22 mouse cellular contexts compared by ENCODE assay signal in genomic region chr1:191132934-191133333, GRCm38 (mm10). TPM values are rescaled to one million over a fixed set of nuclear protein-coding genes. Genes with fewer than 3 reads are reported as not detected.
DNase-seq lines count a peak whose midpoint lies in the region; ATAC-seq lines count a peak whose summit lies in the region.
"Had no signal": no experiment of that assay in that cellular context is flagged by ENCODE, and none has a peak within 500 bp of the region (broad histone marks: within the 10 kb centered on the region; RNA-seq: fewer than 3 reads in every experiment).

No protein-coding gene starts in this region.

- H3K36me3 ChIP-seq in heart, embryonic 10.5 days = no peaks in the 10 kb centered on the region
- no peaks in the 10 kb centered on the region for H3K36me3 ChIP-seq in lung, embryonic 15.5 days
- no peaks in the 10 kb centered on the region for H3K36me3 ChIP-seq in liver, embryonic 12.5 days
- H3K36me3 ChIP-seq: intestine, embryonic 15.5 days; neural tube, embryonic 13.5 days; stomach, embryonic 15.5 days had no signal

- peaks cover 40% of the 10 kb centered on the region for H3K4me1 ChIP-seq in heart, embryonic 10.5 days
- H3K4me1 ChIP-seq in lung, embryonic 15.5 days = 0 out of 2 replicates have a peak, but pooled peaks cover 3% of the 10 kb centered on the region
- H3K4me1 ChIP-seq in liver, embryonic 12.5 days = peaks cover 19% of the 10 kb centered on the region
- H3K4me1 ChIP-seq: forebrain, embryonic 13.5 days; neural tube, embryonic 13.5 days had no signal

- no peak overlapping the region for H3K9ac ChIP-seq in lung, embryonic 15.5 days
- H3K9ac ChIP-seq in liver, embryonic 12.5 days = no peak overlapping the region
- H3K9ac ChIP-seq: forebrain, embryonic 13.5 days; intestine, embryonic 15.5 days; neural tube, embryonic 13.5 days; stomach, embryonic 15.5 days had no signal

- H3K4me3 ChIP-seq in heart, embryonic 10.5 days = no peak overlapping the region
- H3K4me3 ChIP-seq in lung, embryonic 15.5 days = no peak overlapping the region
- no peak overlapping the region for H3K4me3 ChIP-seq in liver, embryonic 12.5 days
- H3K4me3 ChIP-seq: forebrain, embryonic 13.5 days; intestine, embryonic 15.5 days; neural tube, embryonic 13.5 days; stomach, embryonic 15.5 days had no signal

- DNase-seq in heart, embryonic 10.5 days (ENCODE audit: low spot score) = no peak
- DNase-seq in heart, postnatal 10 days = no peak
- no peak for DNase-seq in lung, postnatal 14 days
- no peak for DNase-seq in adrenal gland, adult 2 months
- no peak for DNase-seq in cerebellum, postnatal 10 days
- DNase-seq: adrenal gland, postnatal 14 days; cerebellum, postnatal 25 days; layer of hippocampus, postnatal 36 days; left cerebral cortex, postnatal 4 days; lung, postnatal 4 days; retina, postnatal 1 day; thymus, postnatal 14 days had no signal

- 55% methylated on average over 5 of the region's 5 CpGs for WGBS in heart, embryonic 10.5 days
- WGBS in lung, embryonic 15.5 days = 40% methylated on average over 5 of the region's 5 CpGs
- 11% methylated on average over 5 of the region's 5 CpGs for WGBS in liver, embryonic 12.5 days (ENCODE audit: insufficient replicate concordance)

- peak; percentile 40; the same call in 1 of the 2 replicates for ATAC-seq in lung, embryonic 15.5 days (ENCODE audit: borderline replicate concordance, extremely low read depth, low FRiP score, low TSS enrichment)
- peak; percentile 76 for ATAC-seq in liver, embryonic 12.5 days
- peak; percentile 7; the same call in 1 of the 2 replicates for ATAC-seq in neutrophil, adult 5-6 weeks (ENCODE audit: extremely low read depth, insufficient number of reproducible peaks, low FRiP score, poor library complexity, severe bottlenecking)
- ATAC-seq: forebrain, embryonic 13.5 days; intestine, embryonic 15.5 days had no signal

- no peak overlapping the region for H3K4me2 ChIP-seq in lung, embryonic 15.5 days
- peak overlapping the region; percentile 24 for H3K4me2 ChIP-seq in liver, embryonic 12.5 days
- H3K4me2 ChIP-seq: forebrain, embryonic 13.5 days; intestine, embryonic 15.5 days; neural tube, embryonic 13.5 days; stomach, embryonic 15.5 days had no signal

- peak overlapping the region; percentile 47; the same call in 1 of the 2 replicates for H3K27ac ChIP-seq in heart, embryonic 10.5 days
- H3K27ac ChIP-seq in lung, embryonic 15.5 days = peak overlapping the region; percentile 22; the same call in 1 of the 2 replicates
- no peak overlapping the region for H3K27ac ChIP-seq in liver, embryonic 12.5 days
- H3K27ac ChIP-seq: forebrain, embryonic 13.5 days; intestine, embryonic 15.5 days; neural tube, embryonic 13.5 days; stomach, embryonic 15.5 days had no signal

- no peaks in the 10 kb centered on the region for H3K27me3 ChIP-seq in heart, embryonic 10.5 days (ENCODE audit: insufficient read depth, poor library complexity, severe bottlenecking)
- no peaks in the 10 kb centered on the region for H3K27me3 ChIP-seq in lung, embryonic 15.5 days
- H3K27me3 ChIP-seq in liver, embryonic 12.5 days (replicated peaks) = peaks cover 10% of the 10 kb centered on the region
- H3K27me3 ChIP-seq: forebrain, embryonic 13.5 days; intestine, embryonic 15.5 days; neural tube, embryonic 13.5 days; stomach, embryonic 15.5 days had no signal

- intact Hi-C loops in heart, postnatal 10 days (cut with DNase I) = loop anchor here (5.0 kb wide), 1 partner anchor 121 kb away; no protein-coding TSS in a partner anchor

- peaks cover 4% of the 10 kb centered on the region; the same call in 1 of the 2 replicates for H3K9me3 ChIP-seq in heart, embryonic 10.5 days
- no peaks in the 10 kb centered on the region for H3K9me3 ChIP-seq in lung, embryonic 15.5 days
- peaks cover 9% of the 10 kb centered on the region; the same call in 1 of the 2 replicates for H3K9me3 ChIP-seq in liver, embryonic 12.5 days (replicated peaks)
- H3K9me3 ChIP-seq: stomach, embryonic 15.5 days had no signal

RNA-seq across cellular contexts. Expression of gene Fam71a, which starts 31.7 kb away (rescaled TPM):
- polyA plus RNA-seq in heart, embryonic 10.5 days (2016; fragmentation: Nextera tagmentation; extraction: Ambion mirVana) = not detected in 2 replicates
- not detected for total RNA-seq in heart, postnatal 10 days (2021)
- not detected in 2 replicates for polyA plus RNA-seq in lung, embryonic 15.5 days (2015; fragmentation: Nextera tagmentation; extraction: Ambion mirVana)
- not detected in 2 replicates for polyA plus RNA-seq in liver, embryonic 12.5 days (2016; fragmentation: Nextera tagmentation; extraction: Ambion mirVana)
- 10.4 and 13.8 TPM in 2 replicates for total RNA-seq in neutrophil, adult 5-6 weeks (2017)
- total RNA-seq in adrenal gland, adult 2 months (2021) = not detected
- polyA plus RNA-seq in adrenal gland, adult 2 months (2012; rRNA removed) = not detected in 2 replicates
- total RNA-seq: adrenal gland, postnatal 14 days; layer of hippocampus, postnatal 36 days; left cerebral cortex, postnatal 4 days had no signal
- polyA plus RNA-seq: embryonic facial prominence, embryonic 14.5 days; forebrain, embryonic 13.5 days; heart, embryonic 14.5 days; intestine, embryonic 15.5 days; neural tube, embryonic 13.5 days; small intestine, adult 2 months; stomach, embryonic 15.5 days had no signal

RNA-seq across cellular contexts. Expression of gene Batf3, which starts 35.3 kb away (rescaled TPM):
- 4.8 and 7.9 TPM in 2 replicates for polyA plus RNA-seq in heart, embryonic 10.5 days (2016; fragmentation: Nextera tagmentation; extraction: Ambion mirVana)
- under 1 TPM; 0.57 to 0.97 TPM for total RNA-seq in heart, postnatal 10 days (2021)
- 9.3 and 11.4 TPM in 2 replicates for polyA plus RNA-seq in lung, embryonic 15.5 days (2015; fragmentation: Nextera tagmentation; extraction: Ambion mirVana)
- 2.6 and 3.7 TPM in 2 replicates for polyA plus RNA-seq in liver, embryonic 12.5 days (2016; fragmentation: Nextera tagmentation; extraction: Ambion mirVana)
- 1.7 and 3.1 TPM in 2 replicates for total RNA-seq in neutrophil, adult 5-6 weeks (2017)
- total RNA-seq in adrenal gland, adult 2 months (2021) = 1 to 10 TPM; 2.2 TPM
- 3.5 and 4.9 TPM in 2 replicates for polyA plus RNA-seq in adrenal gland, adult 2 months (2012; rRNA removed)

Comparison
In these comparisons a context has a peak if more than half of its experiments do, and no peak if none do; other contexts are left out.
1. ATAC-seq: peak in every context shown above with its lines; median percentile 76 in liver, embryonic 12.5 days; 40 in lung, embryonic 15.5 days; 7 in neutrophil, adult 5-6 weeks.